Mouse (Mus musculus) cortical plate, adult 2 months (tissue): ENCODE measurements around the gene Bptf. TPM values are rescaled to one million over a fixed set of nuclear protein-coding genes. Genes with fewer than 3 reads are reported as not detected.

ENCODE experiments used
- H3K27ac ChIP-seq: fragments of 200-500 bp; 2 replicates; pipeline ENCODE4 v1.5.1; 2012; ENCODE audit warnings: low read length, control low read depth, inconsistent platforms; ENCODE audit not compliant: insufficient read depth
- H3K4me1 ChIP-seq: fragments of 200-500 bp; 2 replicates; pipeline ENCODE4 v1.6.1; 2011; ENCODE audit warnings: low read length; ENCODE audit not compliant: control insufficient read depth, insufficient read depth
- H3K4me3 ChIP-seq: fragments of 200-500 bp; 2 replicates; pipeline ENCODE4 v1.5.1; 2011; ENCODE audit warnings: mild to moderate bottlenecking, low read length, control low read depth; ENCODE audit not compliant: insufficient read depth
- CTCF ChIP-seq: fragments of 200-500 bp; IDR thresholded peaks from 2 replicates; pipeline ENCODE4 v1.5.1; 2011; ENCODE audit warnings: mild to moderate bottlenecking, control low read depth, low read length; ENCODE audit not compliant: insufficient read depth; ENCODE audit errors: extremely low read depth
- POLR2A ChIP-seq: fragments of 200-500 bp; IDR thresholded peaks from 2 replicates; pipeline ENCODE4 v1.6.1; 2011; ENCODE audit warnings: mild to moderate bottlenecking, low read length, control low read depth; ENCODE audit not compliant: insufficient read depth; ENCODE audit errors: extremely low read depth
- polyA plus RNA-seq: library from polyadenylated mRNA; depleted of rRNA; stranded (reverse); fragments of >200 nt; gene quantifications from 2 replicates; pipeline ENCODE4 v1.2.3, GENCODE M21; 2012

Gene Bptf
- polyA plus RNA-seq, 1 experiment = 36.5 TPM

- Histone ChIP-seq H3K4me3 (no peak overlapping the region), H3K4me1 (0 out of 2 replicates have a peak, but pooled peaks cover 1% of the 10 kb centered on the region), H3K27ac (no peak overlapping the region)
- no peak for TF ChIP-seq CTCF
- no peak for TF ChIP-seq POLR2A
These were observed 117.8 kb downstream of the Bptf start for GRCm38 (mm10) chr11:107014020-107014585.

- Histone ChIP-seq H3K27ac (peak overlapping the region; percentile 49), H3K4me3 (peak overlapping the region; percentile 53), H3K4me1 (0 out of 2 replicates have a peak, but pooled peaks cover 1% of the 10 kb centered on the region)
- TF ChIP-seq CTCF = no peak
- peak; percentile 95 for TF ChIP-seq POLR2A
These were observed 119.5 kb downstream of the Bptf start for GRCm38 (mm10) chr11:107012324-107013017.

DNA sequence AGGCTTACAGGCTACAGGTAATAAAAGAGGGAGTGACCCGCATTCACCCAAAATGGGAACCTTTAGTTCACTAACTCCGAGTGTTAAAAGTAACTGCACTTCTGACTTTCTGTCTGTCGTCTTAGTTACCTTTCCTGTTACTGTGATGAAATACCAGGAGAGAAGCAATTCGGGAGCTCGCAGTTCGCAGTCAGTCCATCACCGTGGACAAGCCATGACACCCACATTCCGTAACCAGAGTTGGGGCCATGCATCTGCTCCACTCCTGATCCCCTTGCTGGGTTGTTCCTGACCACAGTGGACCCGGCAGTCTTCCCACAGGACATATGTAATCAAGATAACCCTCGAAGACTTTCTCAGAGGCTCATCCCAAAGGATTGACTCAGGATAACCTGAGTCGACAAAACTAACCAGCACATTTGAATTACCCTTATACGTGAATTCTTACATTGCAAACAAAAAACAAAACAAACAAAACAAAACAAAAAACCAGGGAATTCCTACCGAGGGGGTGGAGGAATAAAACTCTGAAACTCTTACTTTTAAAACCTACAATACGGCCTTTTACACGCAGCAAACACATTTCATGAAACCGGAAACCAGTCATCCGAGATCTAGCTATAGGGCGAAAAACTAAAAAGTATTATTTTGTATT, 120.1 kb downstream of the Bptf start:
- Histone ChIP-seq H3K27ac (peak overlapping the region; percentile 49), H3K4me3 (peak overlapping the region; percentile 53), H3K4me1 (0 out of 2 replicates have a peak, but pooled peaks cover 1% of the 10 kb centered on the region)
- no peak for TF ChIP-seq CTCF
- no peak for TF ChIP-seq POLR2A

DNA sequence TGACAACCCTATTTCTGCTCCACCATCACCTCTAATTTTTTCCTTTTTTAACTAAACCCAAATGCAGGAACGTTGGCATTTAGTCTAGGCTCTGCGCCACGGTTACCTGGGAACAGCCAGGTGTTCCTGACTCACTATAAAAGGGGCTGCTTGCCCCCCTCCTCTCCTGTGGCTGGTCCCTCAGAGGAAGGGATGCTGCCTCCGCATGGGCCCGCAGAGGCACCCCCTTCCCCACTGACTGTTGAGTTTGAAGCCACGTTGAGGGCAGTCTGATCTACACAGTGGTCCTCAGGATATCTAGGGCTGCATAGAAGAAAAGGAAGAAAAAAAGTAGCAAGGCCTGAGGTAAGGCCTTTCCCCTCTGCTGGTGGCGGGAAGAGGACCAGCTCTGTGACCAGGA, 120.8 kb downstream of the Bptf start:
- TF ChIP-seq POLR2A (no peak), CTCF (no peak)
- Histone ChIP-seq H3K27ac (no peak overlapping the region), H3K4me3 (no peak overlapping the region), H3K4me1 (0 out of 2 replicates have a peak, but pooled peaks cover 1% of the 10 kb centered on the region)

DNA sequence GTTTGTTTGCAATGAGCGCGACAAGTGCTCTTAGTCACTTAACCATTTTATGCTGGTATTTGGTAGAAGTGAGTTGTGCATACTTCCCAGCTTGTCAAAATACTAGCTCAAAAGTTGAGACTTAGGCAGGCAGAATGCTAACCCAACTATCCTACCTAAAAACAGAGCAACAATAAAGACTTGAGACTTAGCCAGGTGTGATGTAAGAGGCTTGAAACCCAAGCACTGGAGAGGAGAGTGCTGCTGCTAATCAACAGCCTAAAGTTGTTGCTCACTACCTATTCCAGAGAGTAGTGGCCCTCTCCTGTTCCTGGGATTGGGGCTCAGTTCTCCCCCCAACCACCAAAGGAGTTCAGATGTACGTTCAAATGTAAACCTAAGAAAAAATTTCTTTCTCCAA, 121.5 kb downstream of the Bptf start:
- Histone ChIP-seq H3K4me1 (0 out of 2 replicates have a peak, but pooled peaks cover 1% of the 10 kb centered on the region), H3K27ac (no peak overlapping the region), H3K4me3 (no peak overlapping the region)
- TF ChIP-seq POLR2A (no peak), CTCF (no peak)

GRCm38 (mm10) chr11:107005538-107005937, 126.4 kb downstream of the Bptf start:
- no peak for TF ChIP-seq CTCF
- no peak for TF ChIP-seq POLR2A
- Histone ChIP-seq H3K27ac (no peak overlapping the region), H3K4me1 (no peaks in the 10 kb centered on the region), H3K4me3 (no peak overlapping the region)

DNA sequence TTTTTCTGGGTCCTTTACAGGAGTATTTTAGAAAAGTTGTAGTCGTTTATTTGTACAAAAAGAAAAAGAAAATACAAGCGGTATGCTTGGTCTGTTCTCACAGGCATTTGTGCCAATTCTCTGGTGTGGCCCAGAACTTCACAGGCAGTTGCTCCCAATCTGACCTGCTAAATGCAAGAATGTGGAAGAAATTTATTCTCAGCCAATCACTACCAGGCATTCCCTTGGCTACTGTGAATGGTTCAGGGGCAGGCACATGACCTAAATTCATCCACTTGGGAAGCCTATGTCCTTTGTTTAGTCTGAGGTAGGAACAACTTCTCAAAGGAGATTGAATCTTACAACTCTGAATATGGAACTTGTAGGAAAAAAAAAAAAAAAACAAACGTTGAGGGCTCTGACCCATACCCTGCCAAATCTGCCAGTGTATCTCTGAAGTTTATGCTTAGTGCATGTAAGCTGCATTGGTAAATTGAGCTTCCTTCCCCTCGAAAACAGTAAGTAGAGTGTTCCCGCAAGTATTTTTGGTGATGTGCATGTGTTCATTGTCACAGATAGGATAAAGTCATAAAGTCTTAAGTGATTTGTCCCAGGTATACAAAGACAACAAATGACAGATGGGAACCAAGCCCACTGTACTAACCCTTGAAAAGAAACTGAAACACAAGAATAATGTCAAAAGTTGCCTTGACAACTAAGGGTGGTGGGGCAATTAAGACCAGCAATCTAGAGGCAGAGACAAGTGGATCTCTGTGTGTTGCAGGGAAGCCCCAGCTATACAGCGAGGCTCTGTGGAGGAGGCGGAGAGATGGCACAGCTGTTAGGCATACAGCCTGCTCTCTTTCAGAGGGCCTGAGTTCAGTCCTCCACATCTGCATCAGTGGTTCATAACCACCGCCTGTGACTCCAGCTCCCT, 129.9 kb downstream of the Bptf start:
- Histone ChIP-seq H3K27ac (no peak overlapping the region), H3K4me1 (0 out of 2 replicates have a peak, but pooled peaks cover 1% of the 10 kb centered on the region), H3K4me3 (no peak overlapping the region)
- TF ChIP-seq POLR2A (no peak), CTCF (no peak)

DNA sequence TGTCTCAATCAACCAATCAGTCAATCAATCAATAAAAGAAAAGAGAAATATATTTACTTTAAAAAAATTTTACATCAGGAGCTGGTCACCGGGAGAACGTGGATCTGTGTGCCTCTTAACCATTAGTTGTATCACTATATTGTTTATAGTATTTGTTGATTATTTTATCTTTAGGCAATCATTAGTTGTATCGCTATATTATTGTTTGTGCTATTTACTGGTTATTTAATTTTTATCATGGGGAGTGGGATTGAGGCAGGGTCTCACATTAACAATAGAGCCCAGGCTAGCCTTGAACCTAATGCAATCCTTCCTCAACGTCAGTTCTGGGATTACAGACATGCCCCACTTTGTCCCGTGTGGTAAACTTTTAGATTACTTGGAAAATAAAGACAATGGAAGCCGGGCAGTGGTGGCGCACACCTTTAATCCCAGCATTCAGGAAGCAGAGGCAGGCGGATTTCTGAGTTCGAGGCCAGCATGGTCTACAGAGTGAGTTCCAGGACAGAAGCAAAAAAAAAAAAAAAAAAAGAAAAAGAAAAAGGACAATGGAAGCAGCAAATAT, 131.9 kb downstream of the Bptf start:
- H3K4me3 ChIP-seq = peak overlapping the region; percentile 71
- 0 out of 2 replicates have a peak, but pooled peaks cover 1% of the 10 kb centered on the region for H3K4me1 ChIP-seq
- peak overlapping the region; percentile 79; the same call in 1 of the 2 replicates for H3K27ac ChIP-seq
- TF ChIP-seq CTCF = no peak
- no peak for TF ChIP-seq POLR2A
